14 mouse cellular contexts compared by ENCODE assay signal in genomic region chr3:41124000-41124294, GRCm38 (mm10). TPM values are rescaled to one million over a fixed set of nuclear protein-coding genes. Genes with fewer than 3 reads are reported as not detected.
A peak's percentile ranks its signal among the peaks of the same experiment; 100 is the strongest.
DNase-seq lines count a peak whose midpoint lies in the region; ATAC-seq and TF ChIP-seq lines count a peak whose summit lies in the region.
"Had no signal": no experiment of that assay in that cellular context is flagged by ENCODE, and none has a peak within 500 bp of the region (broad histone marks: within the 10 kb centered on the region; RNA-seq: fewer than 3 reads in every experiment).

No protein-coding gene starts in this region.

- no peak for TF ChIP-seq CTCF in hindbrain, postnatal 0 days (IDR thresholded peaks at IDR 0.05; ENCODE audit: low read depth)

- 0 out of 4 replicates have a peak overlapping the region, but pooled peaks of 1 of the 2 experiments have one; percentile 2 for H3K4me3 ChIP-seq in heart, embryonic 14.5 days (ENCODE audit: control insufficient read depth in 1 of 2, insufficient read depth in 1 of 2, low read depth in 1 of 2, low read length in 2 of 2)
- H3K4me3 ChIP-seq in forebrain, embryonic 11.5 days (ENCODE audit: low read depth, low read length) = no peak overlapping the region
- no peak overlapping the region for H3K4me3 ChIP-seq in hindbrain, postnatal 0 days (ENCODE audit: low read length)
- H3K4me3 ChIP-seq in midbrain, embryonic 16.5 days (ENCODE audit: low read depth, low read length) = peak overlapping the region; percentile 6; the same call in 1 of the 2 replicates
- no peak overlapping the region for H3K4me3 ChIP-seq in liver, embryonic 12.5 days
- H3K4me3 ChIP-seq: left cerebral cortex, adult 2 months; lung, embryonic 15.5 days had no signal

- H3K4me1 ChIP-seq in heart, embryonic 14.5 days (ENCODE audit: control insufficient read depth in 2 of 2, insufficient read depth in 2 of 2, low read length in 2 of 2) = peaks cover 0 to 4% of the 10 kb centered on the region in 2 experiments; a peak in 1 of 4 replicates
- H3K4me1 ChIP-seq in forebrain, embryonic 11.5 days (replicated peaks; ENCODE audit: control insufficient read depth, insufficient read depth, low read length) = 0 out of 2 replicates have a peak, but pooled peaks cover 4% of the 10 kb centered on the region
- no peaks in the 10 kb centered on the region for H3K4me1 ChIP-seq in hindbrain, postnatal 0 days (ENCODE audit: insufficient read depth, low read length)
- H3K4me1 ChIP-seq in midbrain, embryonic 16.5 days (ENCODE audit: control insufficient read depth, insufficient read depth, low read length) = peaks cover 12% of the 10 kb centered on the region
- no peaks in the 10 kb centered on the region for H3K4me1 ChIP-seq in liver, embryonic 12.5 days
- H3K4me1 ChIP-seq: lung, embryonic 15.5 days had no signal

- peak overlapping the region; percentile 46 for H3K4me2 ChIP-seq in heart, embryonic 14.5 days (ENCODE audit: low read length)
- peak overlapping the region; percentile 26; the same call in 1 of the 2 replicates for H3K4me2 ChIP-seq in forebrain, embryonic 11.5 days (ENCODE audit: low read depth, low read length, severe bottlenecking)
- H3K4me2 ChIP-seq in hindbrain, postnatal 0 days (ENCODE audit: low read depth, low read length) = peak overlapping the region; percentile 33
- peak overlapping the region; percentile 43 for H3K4me2 ChIP-seq in midbrain, embryonic 16.5 days (ENCODE audit: low read length)
- H3K4me2 ChIP-seq in liver, embryonic 12.5 days = no peak overlapping the region
- H3K4me2 ChIP-seq: lung, embryonic 15.5 days had no signal

- no peaks in the 10 kb centered on the region; the same call in 1 of the 2 replicates for H3K27me3 ChIP-seq in heart, embryonic 14.5 days (ENCODE audit: control insufficient read depth, insufficient read depth, low read length)
- H3K27me3 ChIP-seq in forebrain, embryonic 11.5 days (ENCODE audit: control insufficient read depth, insufficient read depth, low read length) = no peaks in the 10 kb centered on the region
- no peaks in the 10 kb centered on the region for H3K27me3 ChIP-seq in hindbrain, postnatal 0 days (ENCODE audit: insufficient read depth, low read length)
- H3K27me3 ChIP-seq in midbrain, embryonic 16.5 days (ENCODE audit: control insufficient read depth, insufficient read depth, low read depth, low read length) = no peaks in the 10 kb centered on the region
- peaks cover 36% of the 10 kb centered on the region for H3K27me3 ChIP-seq in liver, embryonic 12.5 days (replicated peaks)

- H3K36me3 ChIP-seq in heart, embryonic 14.5 days (ENCODE audit: control insufficient read depth, insufficient read depth, low read length) = no peaks in the 10 kb centered on the region
- no peaks in the 10 kb centered on the region for H3K36me3 ChIP-seq in forebrain, embryonic 11.5 days (ENCODE audit: control insufficient read depth, insufficient read depth, low read length)
- H3K36me3 ChIP-seq in hindbrain, postnatal 0 days (ENCODE audit: insufficient read depth, low read length) = no peaks in the 10 kb centered on the region
- no peaks in the 10 kb centered on the region for H3K36me3 ChIP-seq in midbrain, embryonic 16.5 days (ENCODE audit: control insufficient read depth, insufficient read depth, low read length)
- H3K36me3 ChIP-seq in liver, embryonic 12.5 days = no peaks in the 10 kb centered on the region
- H3K36me3 ChIP-seq: lung, embryonic 15.5 days had no signal

- no peak overlapping the region for H3K27ac ChIP-seq in heart, embryonic 14.5 days (replicated peaks in 1 of 2; ENCODE audit: control insufficient read depth in 1 of 2, insufficient read depth in 1 of 2, low read depth in 2 of 2, low read length in 2 of 2)
- H3K27ac ChIP-seq in forebrain, embryonic 11.5 days (ENCODE audit: low read depth, low read length) = no peak overlapping the region
- H3K27ac ChIP-seq in hindbrain, postnatal 0 days = no peak overlapping the region
- no peak overlapping the region for H3K27ac ChIP-seq in midbrain, embryonic 16.5 days (ENCODE audit: low read length)
- H3K27ac ChIP-seq in liver, embryonic 12.5 days = no peak overlapping the region
- H3K27ac ChIP-seq: left cerebral cortex, adult 2 months; lung, embryonic 15.5 days had no signal

- no peaks in the 10 kb centered on the region for H3K9me3 ChIP-seq in heart, embryonic 14.5 days (ENCODE audit: control insufficient read depth, low read length)
- H3K9me3 ChIP-seq in forebrain, embryonic 11.5 days (ENCODE audit: control insufficient read depth, low read length) = no peaks in the 10 kb centered on the region
- no peaks in the 10 kb centered on the region for H3K9me3 ChIP-seq in hindbrain, postnatal 0 days (ENCODE audit: low read length)
- no peaks in the 10 kb centered on the region for H3K9me3 ChIP-seq in midbrain, embryonic 16.5 days (replicated peaks; ENCODE audit: control insufficient read depth, low read length, poor library complexity, severe bottlenecking)
- no peaks in the 10 kb centered on the region for H3K9me3 ChIP-seq in liver, embryonic 12.5 days (replicated peaks)
- H3K9me3 ChIP-seq: lung, embryonic 15.5 days had no signal

- WGBS in heart, embryonic 14.5 days = 18% methylated on average over 12 of the region's 12 CpGs
- WGBS in forebrain, embryonic 11.5 days = 15% methylated on average over 12 of the region's 12 CpGs
- 15% methylated on average over 12 of the region's 12 CpGs for WGBS in hindbrain, postnatal 0 days
- 8% methylated on average over 12 of the region's 12 CpGs for WGBS in midbrain, embryonic 16.5 days
- WGBS in liver, embryonic 12.5 days (ENCODE audit: insufficient replicate concordance) = 27% methylated on average over 12 of the region's 12 CpGs

- intact Hi-C loops in heart, postnatal 10 days (cut with DNase I) = no loop called here

- ATAC-seq in heart, embryonic 14.5 days (ENCODE audit: insufficient number of reproducible peaks, insufficient read depth, low FRiP score, low read depth) = no peak
- peak; percentile 49; the same call in 1 of the 2 replicates for ATAC-seq in forebrain, embryonic 11.5 days (replicated peaks; ENCODE audit: low FRiP score)
- peak; percentile 47; the same call in 1 of the 2 replicates for ATAC-seq in hindbrain, postnatal 0 days
- 0 out of 2 replicates have a peak, but pooled peaks have one; percentile 32 for ATAC-seq in midbrain, embryonic 16.5 days
- no peak for ATAC-seq in liver, embryonic 12.5 days

- DNase-seq in heart, postnatal 10 days = no peak
- no peak for DNase-seq in forebrain, embryonic 11.5 days (ENCODE audit: low spot score)
- DNase-seq in hindbrain, postnatal 0 days (ENCODE audit: low spot score) = no peak
- no peak for DNase-seq in spleen, postnatal 36 days (ENCODE audit: low spot score in 2 of 2)
- DNase-seq in right cerebral cortex, postnatal 36 days (ENCODE audit: low spot score in 2 of 2) = no peak
- DNase-seq: adrenal gland, postnatal 36 days; cerebellum, adult 9-10 months; kidney, postnatal 36 days; right cerebral cortex, adult 18-20 months had no signal

- no peak overlapping the region for H3K9ac ChIP-seq in heart, embryonic 14.5 days (ENCODE audit: low read length)
- H3K9ac ChIP-seq in forebrain, embryonic 11.5 days (ENCODE audit: low read length) = no peak overlapping the region
- no peak overlapping the region for H3K9ac ChIP-seq in hindbrain, postnatal 0 days (replicated peaks; ENCODE audit: low read length)
- H3K9ac ChIP-seq in midbrain, embryonic 16.5 days (ENCODE audit: low read depth, low read length) = no peak overlapping the region
- no peak overlapping the region for H3K9ac ChIP-seq in liver, embryonic 12.5 days
- H3K9ac ChIP-seq: lung, embryonic 15.5 days had no signal

RNA-seq across cellular contexts. Expression of gene Pgrmc2, which starts 41.1 kb away (rescaled TPM):
- 32.7 and 39.7 TPM in 2 replicates for polyA plus RNA-seq in heart, embryonic 14.5 days (2014; fragmentation: Nextera tagmentation; extraction: Ambion mirVana)
- 10 to 100 TPM; 42.3 to 46.9 TPM for total RNA-seq in heart, postnatal 10 days (2021)
- 28.4 and 28.9 TPM in 2 replicates for polyA plus RNA-seq in forebrain, embryonic 11.5 days (2014; fragmentation: Nextera tagmentation; extraction: Ambion mirVana)
- 25.3 and 27.1 TPM in 2 replicates for total RNA-seq in hindbrain, postnatal 0 days (2014; rRNA removed)
- 27.2 and 28.7 TPM in 2 replicates for polyA plus RNA-seq in hindbrain, postnatal 0 days (2015; fragmentation: Nextera tagmentation; extraction: Ambion mirVana)
- polyA plus RNA-seq in midbrain, embryonic 16.5 days (2015; fragmentation: Nextera tagmentation; extraction: Ambion mirVana) = 25.8 and 27.3 TPM in 2 replicates
- 34.1 and 34.9 TPM in 2 replicates for polyA plus RNA-seq in liver, embryonic 12.5 days (2016; fragmentation: Nextera tagmentation; extraction: Ambion mirVana)

Comparison
In these comparisons a context has a peak if more than half of its experiments do, and no peak if none do; other contexts are left out.
1. ATAC-seq: peak in forebrain, embryonic 11.5 days (single experiment), hindbrain, postnatal 0 days (single experiment) and midbrain, embryonic 16.5 days (single experiment); none in heart, embryonic 14.5 days (single experiment) and liver, embryonic 12.5 days (single experiment).